Mouse (Mus musculus): Measurements from ENCODE around the gene Sptlc3.

The Sptlc3 gene

GRCm38 (mm10) chr2:139493836-139494235 lies at the start of gene Sptlc3:
TSS of gene Sptlc3 (plus strand) at chr2:139493913.
- in situ Hi-C loops (cut with MboI), result no loop called here

GRCm38 (mm10) chr2:139467726-139468125 lies 26.0 kb upstream of the Sptlc3 start:
- in situ Hi-C loops (cut with MboI), result no loop called here

GRCm38 (mm10) chr2:139488708-139489107 lies 5.0 kb upstream of the Sptlc3 start:
- in situ Hi-C loops (cut with MboI), result no loop called here

GRCm38 (mm10) chr2:139494629-139495028 lies 916 bp downstream of the Sptlc3 start:
- in situ Hi-C loops (cut with MboI), result no loop called here

- in situ Hi-C loops (cut with MboI), result no loop called here
Observed at GRCm38 (mm10) chr2:139561966-139562505, 68.3 kb downstream of the Sptlc3 start.

GRCm38 (mm10) chr2:139579280-139579679 lies 85.6 kb downstream of the Sptlc3 start:
- in situ Hi-C loops (cut with MboI), result no loop called here

GRCm38 (mm10) chr2:139582766-139583165 lies 89.1 kb downstream of the Sptlc3 start:
- in situ Hi-C loops (cut with MboI), result no loop called here

- in situ Hi-C loops (cut with MboI), result no loop called here
Observed at GRCm38 (mm10) chr2:139587660-139588200, 94.0 kb downstream of the Sptlc3 start.

- in situ Hi-C loops (cut with MboI), result no loop called here
Observed at GRCm38 (mm10) chr2:139589905-139590304, 96.2 kb downstream of the Sptlc3 start.

- in situ Hi-C loops (cut with MboI), result no loop called here
Observed at GRCm38 (mm10) chr2:139590888-139591698, 97.4 kb downstream of the Sptlc3 start.

GRCm38 (mm10) chr2:139592109-139592508 lies 98.4 kb downstream of the Sptlc3 start:
- in situ Hi-C loops (cut with MboI), result no loop called here

GRCm38 (mm10) chr2:139597229-139597628 lies 103.5 kb downstream of the Sptlc3 start:
- in situ Hi-C loops (cut with MboI), result no loop called here

GRCm38 (mm10) chr2:139601543-139602194 lies 108.0 kb downstream of the Sptlc3 start:
- in situ Hi-C loops (cut with MboI), result no loop called here

- in situ Hi-C loops (cut with MboI), result no loop called here
Observed at GRCm38 (mm10) chr2:139608167-139608566, 114.5 kb downstream of the Sptlc3 start.

- in situ Hi-C loops (cut with MboI), result no loop called here
Observed at GRCm38 (mm10) chr2:139608810-139609209, 115.1 kb downstream of the Sptlc3 start.

- in situ Hi-C loops (cut with MboI), result no loop called here
Observed at GRCm38 (mm10) chr2:139609231-139609630, 115.5 kb downstream of the Sptlc3 start.

GRCm38 (mm10) chr2:139609662-139610291 lies 116.1 kb downstream of the Sptlc3 start:
- in situ Hi-C loops (cut with MboI), result no loop called here

- in situ Hi-C loops (cut with MboI), result no loop called here
Observed at GRCm38 (mm10) chr2:139612410-139613107, 118.8 kb downstream of the Sptlc3 start.

- in situ Hi-C loops (cut with MboI), result no loop called here
Observed at GRCm38 (mm10) chr2:139626496-139626895, 132.8 kb downstream of the Sptlc3 start.

- in situ Hi-C loops (cut with MboI), result no loop called here
Observed at GRCm38 (mm10) chr2:139628731-139629130, 135.0 kb downstream of the Sptlc3 start.

GRCm38 (mm10) chr2:139629653-139630052 lies 135.9 kb downstream of the Sptlc3 start:
- in situ Hi-C loops (cut with MboI), result no loop called here

- in situ Hi-C loops (cut with MboI), result no loop called here
Observed at GRCm38 (mm10) chr2:139634506-139634905, 140.8 kb downstream of the Sptlc3 start.
